Mouse (Mus musculus): ENCODE data around the gene Kif23. TPM values are rescaled to one million over a fixed set of nuclear protein-coding genes. Genes with fewer than 3 reads are reported as not detected.

The Kif23 gene
- total and polyA plus RNA-seq, 2 experiments from 2014 or later: 4.4 to 5.8 TPM

DNA sequence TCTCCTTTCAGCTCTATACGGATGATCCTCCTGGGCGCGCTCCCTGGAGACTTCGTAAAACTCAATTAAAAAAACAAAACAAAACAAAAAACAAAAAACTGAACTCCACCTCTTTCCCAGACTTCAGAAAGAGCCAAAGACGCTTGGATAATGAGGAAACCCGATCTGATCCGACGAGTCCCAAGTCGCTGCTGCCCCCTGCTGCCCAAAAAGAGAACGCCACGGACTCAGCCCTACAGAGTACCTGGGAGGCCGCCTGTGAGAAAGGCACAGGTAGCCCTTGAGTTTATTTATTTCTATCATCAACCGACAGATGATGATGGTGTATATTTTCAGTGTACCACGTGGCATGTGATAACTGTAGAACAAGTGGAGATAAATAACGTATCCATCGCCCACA, 46.8 kb downstream of the Kif23 start:
- H3K9ac ChIP-seq (replicated peaks; ENCODE audit: low read length, poor library complexity, severe bottlenecking): no peak overlapping the region
- H3K4me2 ChIP-seq (ENCODE audit: low read depth, low read length, poor library complexity, severe bottlenecking): peak overlapping the region; percentile 13
- H3K4me1 ChIP-seq (ENCODE audit: insufficient read depth, low read length): peaks cover 6% of the 10 kb centered on the region; the same call in 1 of the 2 replicates
- H3K36me3 ChIP-seq (ENCODE audit: insufficient read depth, low read length): no peaks in the 10 kb centered on the region
- DNase-seq (ENCODE audit: low spot score) (peak; percentile 89), ATAC-seq (ENCODE audit: low FRiP score) (no peak)
- WGBS: 6% methylated on average over 16 of the region's 16 CpGs
- no peak overlapping the region for H3K4me3 ChIP-seq (ENCODE audit: low read depth, low read length)
- H3K9me3 ChIP-seq (ENCODE audit: low read length): no peaks in the 10 kb centered on the region
- no peak overlapping the region for H3K27ac ChIP-seq (ENCODE audit: low read depth, low read length)
- peak; percentile 94 for TF ChIP-seq CTCF (IDR thresholded peaks at IDR 0.05)
- H3K27me3 ChIP-seq (ENCODE audit: insufficient read depth, low read length): peaks cover 3% of the 10 kb centered on the region; the same call in 1 of the 2 replicates

DNA sequence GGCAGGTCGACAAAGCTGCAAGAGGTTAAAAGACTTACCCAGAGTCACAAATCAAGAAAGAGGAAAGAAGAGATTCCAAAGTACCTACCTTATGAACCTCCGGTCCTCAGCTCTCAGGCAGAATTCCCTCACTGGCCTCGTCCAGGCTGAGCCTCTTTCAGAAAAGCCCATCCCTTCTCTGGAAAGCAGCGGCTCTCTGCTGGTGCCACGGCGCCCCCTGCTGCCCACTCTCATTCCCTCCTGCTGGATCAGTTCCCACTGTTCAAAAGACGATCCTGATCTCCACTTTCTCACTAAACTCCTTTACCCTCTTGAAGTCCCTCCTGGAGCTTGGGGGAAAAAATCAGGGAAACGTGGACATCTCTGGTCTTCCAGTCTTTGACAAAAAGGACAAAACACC, 48.2 kb downstream of the Kif23 start:
- H3K9ac ChIP-seq (replicated peaks; ENCODE audit: low read length, poor library complexity, severe bottlenecking): no peak overlapping the region
- WGBS: 0% methylated on average over 7 of the region's 8 CpGs
- no peak overlapping the region for H3K27ac ChIP-seq (ENCODE audit: low read depth, low read length)
- no peak overlapping the region for H3K4me2 ChIP-seq (ENCODE audit: low read depth, low read length, poor library complexity, severe bottlenecking)
- ATAC-seq (ENCODE audit: low FRiP score) (no peak), DNase-seq (ENCODE audit: low spot score) (peak; percentile 88)
- TF ChIP-seq CTCF (IDR thresholded peaks at IDR 0.05): peak; percentile 95
- no peaks in the 10 kb centered on the region for H3K9me3 ChIP-seq (ENCODE audit: low read length)
- no peaks in the 10 kb centered on the region for H3K36me3 ChIP-seq (ENCODE audit: insufficient read depth, low read length)
- H3K4me1 ChIP-seq (ENCODE audit: insufficient read depth, low read length): peaks cover 6% of the 10 kb centered on the region; the same call in 1 of the 2 replicates
- peaks cover 3% of the 10 kb centered on the region; the same call in 1 of the 2 replicates for H3K27me3 ChIP-seq (ENCODE audit: insufficient read depth, low read length)
- H3K4me3 ChIP-seq (ENCODE audit: low read depth, low read length): no peak overlapping the region

DNA sequence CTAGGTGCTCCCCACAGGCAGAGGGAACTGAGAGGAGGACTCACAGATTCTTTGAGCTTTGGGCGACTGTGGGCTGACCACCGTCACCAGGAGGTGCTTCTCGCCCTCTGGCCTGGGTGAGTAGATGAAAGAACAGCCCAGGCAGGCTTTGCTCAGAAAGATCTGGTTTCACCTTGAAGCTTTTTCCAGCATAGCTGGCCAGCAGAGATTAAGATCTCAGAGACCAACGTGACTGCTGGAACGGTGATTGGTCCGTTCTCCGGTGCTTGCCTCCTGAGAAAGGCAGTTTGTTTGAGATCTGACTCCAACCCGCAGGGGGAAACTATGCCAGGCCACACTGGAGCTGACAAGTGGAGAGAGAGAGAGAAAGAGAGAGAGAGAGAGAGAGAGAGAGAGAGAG, 51.6 kb downstream of the Kif23 start:
- Histone ChIP-seq H3K4me2 (ENCODE audit: low read depth, low read length, poor library complexity, severe bottlenecking) (no peak overlapping the region), H3K9ac (replicated peaks; ENCODE audit: low read length, poor library complexity, severe bottlenecking) (no peak overlapping the region), H3K4me1 (ENCODE audit: insufficient read depth, low read length) (no peaks in the 10 kb centered on the region; the same call in 1 of the 2 replicates), H3K36me3 (ENCODE audit: insufficient read depth, low read length) (no peaks in the 10 kb centered on the region), H3K27me3 (ENCODE audit: insufficient read depth, low read length) (peaks cover 3% of the 10 kb centered on the region; the same call in 1 of the 2 replicates), H3K4me3 (ENCODE audit: low read depth, low read length) (no peak overlapping the region), H3K27ac (ENCODE audit: low read depth, low read length) (no peak overlapping the region), H3K9me3 (ENCODE audit: low read length) (no peaks in the 10 kb centered on the region)
- DNase-seq (ENCODE audit: low spot score): no peak
- TF ChIP-seq CTCF (IDR thresholded peaks at IDR 0.05): no peak
- no peak for ATAC-seq (ENCODE audit: low FRiP score)
- WGBS: 73% methylated on average over 8 of the region's 8 CpGs

DNA sequence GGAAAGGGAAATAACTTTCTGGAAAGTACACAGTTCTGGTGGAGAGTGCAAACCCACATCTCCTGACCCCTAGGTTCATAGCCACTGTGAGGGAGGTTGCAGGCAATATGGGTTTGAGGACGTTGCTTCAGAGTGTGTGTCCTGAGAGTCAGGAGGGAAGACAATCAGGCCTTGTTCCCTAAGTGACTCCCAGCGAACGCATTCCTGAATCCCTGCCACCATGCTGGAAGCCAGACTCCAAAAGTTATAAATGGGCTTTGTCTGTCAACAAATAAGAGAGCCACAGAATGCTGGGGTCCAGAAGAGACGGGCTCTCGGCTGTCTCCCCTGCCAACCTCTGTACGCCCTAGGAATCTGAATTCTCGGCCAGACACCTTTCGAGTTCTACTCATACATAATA, 56.7 kb downstream of the Kif23 start:
- DNase-seq (ENCODE audit: low spot score) (peak; percentile 72), ATAC-seq (ENCODE audit: low FRiP score) (no peak)
- WGBS: 51% methylated on average over 8 of the region's 8 CpGs
- Histone ChIP-seq H3K4me3 (ENCODE audit: low read depth, low read length) (no peak overlapping the region), H3K4me1 (ENCODE audit: insufficient read depth, low read length) (no peaks in the 10 kb centered on the region; the same call in 1 of the 2 replicates), H3K27me3 (ENCODE audit: insufficient read depth, low read length) (no peaks in the 10 kb centered on the region), H3K9ac (replicated peaks; ENCODE audit: low read length, poor library complexity, severe bottlenecking) (no peak overlapping the region), H3K36me3 (ENCODE audit: insufficient read depth, low read length) (no peaks in the 10 kb centered on the region), H3K4me2 (ENCODE audit: low read depth, low read length, poor library complexity, severe bottlenecking) (no peak overlapping the region), H3K9me3 (ENCODE audit: low read length) (no peaks in the 10 kb centered on the region), H3K27ac (ENCODE audit: low read depth, low read length) (no peak overlapping the region)
- TF ChIP-seq CTCF (IDR thresholded peaks at IDR 0.05): no peak

DNA sequence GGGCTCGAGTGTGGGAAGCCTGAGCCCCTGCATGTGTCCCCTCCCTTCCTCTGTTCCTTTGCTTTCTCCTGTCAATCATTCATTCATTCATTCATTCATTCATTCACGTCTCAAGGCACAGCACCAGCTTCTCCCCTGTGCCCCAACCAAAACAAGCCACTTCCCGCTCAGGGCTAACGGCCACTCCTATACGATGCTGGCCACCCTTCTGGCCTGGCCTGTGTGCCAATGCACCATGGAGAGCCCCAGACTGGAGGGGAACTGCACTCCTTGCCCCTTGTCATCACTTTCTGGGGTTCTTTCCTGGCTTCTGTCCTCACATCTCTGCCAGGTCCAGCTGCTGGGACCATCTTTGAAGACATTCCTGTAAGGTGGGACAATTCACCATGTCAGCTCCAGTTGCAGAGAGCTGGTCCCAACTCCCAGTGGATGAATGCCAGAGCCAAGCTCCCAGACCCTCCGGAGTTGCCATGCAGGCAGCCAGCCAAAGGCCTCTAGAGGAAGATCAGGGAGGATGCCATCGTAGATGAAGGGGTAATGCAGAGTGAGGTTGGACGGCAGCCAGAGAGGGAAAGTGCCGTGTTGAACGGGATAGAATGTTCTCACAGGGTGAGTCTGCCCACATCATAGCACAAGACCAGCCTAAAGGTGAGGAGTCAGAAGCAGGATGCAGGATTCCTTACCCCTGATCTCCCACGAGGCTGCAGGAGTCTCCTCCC, 58.8 kb downstream of the Kif23 start:
- no peak for TF ChIP-seq CTCF (IDR thresholded peaks at IDR 0.05)
- H3K27ac ChIP-seq (ENCODE audit: low read depth, low read length): no peak overlapping the region
- no peak overlapping the region for H3K9ac ChIP-seq (replicated peaks; ENCODE audit: low read length, poor library complexity, severe bottlenecking)
- H3K4me3 ChIP-seq (ENCODE audit: low read depth, low read length): no peak overlapping the region
- no peaks in the 10 kb centered on the region for H3K4me1 ChIP-seq (ENCODE audit: insufficient read depth, low read length)
- WGBS: 53% methylated on average over 11 of the region's 11 CpGs
- no peaks in the 10 kb centered on the region for H3K27me3 ChIP-seq (ENCODE audit: insufficient read depth, low read length)
- no peaks in the 10 kb centered on the region for H3K36me3 ChIP-seq (ENCODE audit: insufficient read depth, low read length)
- no peaks in the 10 kb centered on the region for H3K9me3 ChIP-seq (ENCODE audit: low read length)
- peak; percentile 84 for DNase-seq (ENCODE audit: low spot score)
- peak; percentile 41; the same call in 1 of the 2 replicates for ATAC-seq (ENCODE audit: low FRiP score)
- no peak overlapping the region for H3K4me2 ChIP-seq (ENCODE audit: low read depth, low read length, poor library complexity, severe bottlenecking)

DNA sequence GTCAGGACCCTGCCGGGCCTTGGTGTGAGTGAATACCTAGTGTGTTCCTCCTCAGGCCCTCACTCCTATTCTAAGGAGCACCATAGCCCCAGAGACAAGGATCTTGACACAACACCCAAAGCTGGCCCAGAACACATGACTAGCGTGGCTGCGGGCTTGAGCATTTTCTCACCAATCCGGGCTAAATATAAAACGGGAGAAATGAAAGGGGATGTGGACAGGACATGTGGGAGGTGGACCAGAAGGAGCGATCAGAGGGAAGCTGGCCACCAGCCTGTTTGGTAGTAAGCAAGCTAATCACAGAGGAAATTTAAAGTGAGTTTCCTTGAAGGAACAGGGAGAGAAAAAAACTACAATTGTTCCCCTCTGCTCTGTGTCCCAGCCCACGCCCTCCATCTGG, 60.6 kb downstream of the Kif23 start:
- TF ChIP-seq CTCF (IDR thresholded peaks at IDR 0.05): no peak
- Histone ChIP-seq H3K27me3 (ENCODE audit: insufficient read depth, low read length) (no peaks in the 10 kb centered on the region), H3K36me3 (ENCODE audit: insufficient read depth, low read length) (no peaks in the 10 kb centered on the region), H3K4me2 (ENCODE audit: low read depth, low read length, poor library complexity, severe bottlenecking) (no peak overlapping the region), H3K4me3 (ENCODE audit: low read depth, low read length) (no peak overlapping the region), H3K9me3 (ENCODE audit: low read length) (no peaks in the 10 kb centered on the region), H3K4me1 (ENCODE audit: insufficient read depth, low read length) (no peaks in the 10 kb centered on the region), H3K27ac (ENCODE audit: low read depth, low read length) (no peak overlapping the region), H3K9ac (replicated peaks; ENCODE audit: low read length, poor library complexity, severe bottlenecking) (no peak overlapping the region)
- ATAC-seq (ENCODE audit: low FRiP score): no peak
- 89% methylated on average over 7 of the region's 7 CpGs for WGBS
- DNase-seq (ENCODE audit: low spot score): no peak

All from midbrain, postnatal 0 days (tissue).